Mouse (Mus musculus): ENCODE results near the gene Dpm3. TPM values are rescaled to one million over a fixed set of nuclear protein-coding genes. Genes with fewer than 3 reads are reported as not detected.
"Not testable (repeated sequence)": the region's sequence is repeated elsewhere in the genome, so short reads cannot be mapped to it uniquely, and the experiment has no call there.

Gene Dpm3
- polyA plus RNA-seq (2014; fragmentation: Nextera tagmentation; extraction: Ambion mirVana): 83.1 and 94.1 TPM in 2 replicates

DNA sequence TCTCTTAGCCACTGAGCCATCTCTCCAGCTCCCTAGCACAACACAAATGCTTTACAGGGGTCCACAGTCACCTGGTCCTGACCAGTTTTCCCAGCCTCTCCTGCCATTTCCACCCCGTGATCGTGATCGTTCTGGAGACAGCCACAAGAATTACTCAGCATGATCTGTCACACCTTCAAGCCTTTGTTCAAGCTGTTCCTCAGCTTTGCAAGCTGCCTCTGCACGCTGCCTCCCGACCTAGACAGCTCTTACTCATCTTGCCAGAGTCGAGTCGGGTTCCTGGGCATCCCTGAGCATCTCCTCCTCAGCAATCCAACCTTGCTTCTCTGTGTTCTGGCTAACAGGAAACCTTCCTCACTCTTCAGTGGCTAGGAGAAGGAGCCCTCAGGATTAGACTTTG is at the start of gene Dpm3:
Gene Dpm3, plus strand, starts transcription at position 283 of the 400 bp plus-strand sequence.
- Histone ChIP-seq H3K4me1 (ENCODE audit: control insufficient read depth, insufficient read depth, low read length) (no peaks in the 10 kb centered on the region), H3K27ac (ENCODE audit: low read depth, low read length) (no peak within 1 kb of the TSS), H3K9me3 (replicated peaks; ENCODE audit: control insufficient read depth, low read length) (no peaks in the 10 kb centered on the region), H3K4me3 (ENCODE audit: low read depth, low read length) (no peak within 1 kb of the TSS), H3K9ac (ENCODE audit: low read depth, low read length) (no peak within 1 kb of the TSS), H3K27me3 (ENCODE audit: control insufficient read depth, insufficient read depth, low read length) (no peaks in the 10 kb centered on the region), H3K4me2 (no peak within 1 kb of the TSS), H3K36me3 (ENCODE audit: control insufficient read depth, insufficient read depth, low read length) (no peaks in the 10 kb centered on the region)
- WGBS (ENCODE audit: insufficient replicate concordance): 47% methylated on average over 7 of the region's 7 CpGs
- ATAC-seq (replicated peaks; ENCODE audit: insufficient number of reproducible peaks, low FRiP score, low TSS enrichment): no peak

DNA sequence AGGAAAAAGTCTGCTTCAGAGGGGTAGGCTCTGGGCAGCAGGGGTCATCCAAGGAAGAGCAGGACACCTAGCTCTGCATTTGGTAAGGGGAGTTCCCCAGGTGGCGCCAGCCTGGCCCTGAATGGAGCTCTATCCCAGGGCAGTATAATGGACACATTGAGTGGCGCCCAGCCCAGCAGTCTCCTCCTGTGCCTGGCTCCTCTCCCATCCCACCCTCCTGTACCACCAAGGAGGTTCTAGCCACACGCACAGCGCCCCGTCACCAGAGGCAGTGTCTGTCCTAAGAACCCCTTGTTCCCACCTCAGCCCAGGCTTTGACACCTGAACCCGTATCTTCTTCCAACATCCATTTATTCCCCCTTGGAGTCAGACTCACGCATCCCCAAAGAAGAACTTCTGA is 49.4 kb upstream of the Dpm3 start:
- H3K27me3 ChIP-seq (ENCODE audit: control insufficient read depth, insufficient read depth, low read length): no peaks in the 10 kb centered on the region
- H3K27ac ChIP-seq (ENCODE audit: low read depth, low read length): no peak overlapping the region
- peaks cover 13% of the 10 kb centered on the region for H3K4me1 ChIP-seq (ENCODE audit: control insufficient read depth, insufficient read depth, low read length)
- no peak for ATAC-seq (replicated peaks; ENCODE audit: insufficient number of reproducible peaks, low FRiP score, low TSS enrichment)
- H3K4me2 ChIP-seq: no peak overlapping the region
- H3K9me3 ChIP-seq (replicated peaks; ENCODE audit: control insufficient read depth, low read length): no peaks in the 10 kb centered on the region
- WGBS (ENCODE audit: insufficient replicate concordance): 87% methylated on average over 7 of the region's 7 CpGs
- H3K36me3 ChIP-seq (ENCODE audit: control insufficient read depth, insufficient read depth, low read length): peaks cover 24% of the 10 kb centered on the region
- H3K4me3 ChIP-seq (ENCODE audit: low read depth, low read length): no peak overlapping the region
- no peak overlapping the region for H3K9ac ChIP-seq (ENCODE audit: low read depth, low read length)

DNA sequence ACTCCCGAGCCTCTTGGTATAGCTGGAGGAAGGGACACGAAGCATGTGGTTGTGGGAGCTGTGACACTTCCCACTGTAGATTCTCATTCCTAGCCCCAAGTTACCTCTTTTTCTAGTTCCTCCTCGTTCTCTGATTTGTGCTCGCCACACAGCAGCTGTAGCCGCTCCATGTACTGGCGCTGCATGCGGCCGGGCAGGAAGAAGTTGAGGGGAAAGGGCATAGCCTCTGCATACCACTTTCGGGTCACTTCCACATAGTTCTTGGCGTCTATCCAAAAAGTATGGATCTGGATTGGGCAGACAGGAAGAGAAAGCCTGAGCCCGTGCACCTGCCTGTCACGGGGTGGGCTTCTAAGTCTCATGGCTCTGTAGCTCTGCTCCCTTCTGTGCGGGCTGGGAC is 49.0 kb upstream of the Dpm3 start:
- H3K27me3 ChIP-seq (ENCODE audit: control insufficient read depth, insufficient read depth, low read length): no peaks in the 10 kb centered on the region
- peaks cover 17% of the 10 kb centered on the region for H3K4me1 ChIP-seq (ENCODE audit: control insufficient read depth, insufficient read depth, low read length)
- WGBS (ENCODE audit: insufficient replicate concordance): 81% methylated on average over 13 of the region's 13 CpGs
- no peak for ATAC-seq (replicated peaks; ENCODE audit: insufficient number of reproducible peaks, low FRiP score, low TSS enrichment)
- H3K4me2 ChIP-seq: no peak overlapping the region
- no peaks in the 10 kb centered on the region for H3K9me3 ChIP-seq (replicated peaks; ENCODE audit: control insufficient read depth, low read length)
- peaks cover 24% of the 10 kb centered on the region for H3K36me3 ChIP-seq (ENCODE audit: control insufficient read depth, insufficient read depth, low read length)
- H3K9ac ChIP-seq (ENCODE audit: low read depth, low read length): no peak overlapping the region
- H3K4me3 ChIP-seq (ENCODE audit: low read depth, low read length): no peak overlapping the region
- H3K27ac ChIP-seq (ENCODE audit: low read depth, low read length): no peak overlapping the region

DNA sequence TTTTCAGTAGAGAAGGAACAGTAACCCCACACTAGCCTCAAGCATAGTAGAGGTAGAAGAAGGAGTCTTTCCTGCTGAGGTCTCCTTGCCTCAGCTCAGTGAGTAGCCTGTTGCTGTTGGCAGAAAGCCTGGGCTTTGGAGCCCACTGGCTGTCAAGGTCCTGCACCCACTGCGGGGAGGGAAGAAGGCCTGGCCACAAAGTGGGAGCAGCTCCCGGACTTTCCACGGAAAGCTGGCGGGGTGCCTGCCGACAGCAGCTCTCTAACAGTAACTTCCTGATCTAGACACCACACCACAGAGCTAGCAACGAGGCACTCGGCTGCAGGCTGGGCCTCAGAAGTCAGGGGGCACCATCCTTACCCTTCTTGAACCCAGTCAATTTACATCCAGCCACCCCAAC is 48.4 kb upstream of the Dpm3 start:
- 80% methylated on average over 7 of the region's 7 CpGs for WGBS (ENCODE audit: insufficient replicate concordance)
- peaks cover 23% of the 10 kb centered on the region for H3K4me1 ChIP-seq (ENCODE audit: control insufficient read depth, insufficient read depth, low read length)
- peaks cover 24% of the 10 kb centered on the region for H3K36me3 ChIP-seq (ENCODE audit: control insufficient read depth, insufficient read depth, low read length)
- H3K4me3 ChIP-seq (ENCODE audit: low read depth, low read length): no peak overlapping the region
- H3K27ac ChIP-seq (ENCODE audit: low read depth, low read length): no peak overlapping the region
- no peaks in the 10 kb centered on the region for H3K9me3 ChIP-seq (replicated peaks; ENCODE audit: control insufficient read depth, low read length)
- H3K4me2 ChIP-seq: no peak overlapping the region
- H3K27me3 ChIP-seq (ENCODE audit: control insufficient read depth, insufficient read depth, low read length): no peaks in the 10 kb centered on the region
- ATAC-seq (replicated peaks; ENCODE audit: insufficient number of reproducible peaks, low FRiP score, low TSS enrichment): no peak
- H3K9ac ChIP-seq (ENCODE audit: low read depth, low read length): no peak overlapping the region

DNA sequence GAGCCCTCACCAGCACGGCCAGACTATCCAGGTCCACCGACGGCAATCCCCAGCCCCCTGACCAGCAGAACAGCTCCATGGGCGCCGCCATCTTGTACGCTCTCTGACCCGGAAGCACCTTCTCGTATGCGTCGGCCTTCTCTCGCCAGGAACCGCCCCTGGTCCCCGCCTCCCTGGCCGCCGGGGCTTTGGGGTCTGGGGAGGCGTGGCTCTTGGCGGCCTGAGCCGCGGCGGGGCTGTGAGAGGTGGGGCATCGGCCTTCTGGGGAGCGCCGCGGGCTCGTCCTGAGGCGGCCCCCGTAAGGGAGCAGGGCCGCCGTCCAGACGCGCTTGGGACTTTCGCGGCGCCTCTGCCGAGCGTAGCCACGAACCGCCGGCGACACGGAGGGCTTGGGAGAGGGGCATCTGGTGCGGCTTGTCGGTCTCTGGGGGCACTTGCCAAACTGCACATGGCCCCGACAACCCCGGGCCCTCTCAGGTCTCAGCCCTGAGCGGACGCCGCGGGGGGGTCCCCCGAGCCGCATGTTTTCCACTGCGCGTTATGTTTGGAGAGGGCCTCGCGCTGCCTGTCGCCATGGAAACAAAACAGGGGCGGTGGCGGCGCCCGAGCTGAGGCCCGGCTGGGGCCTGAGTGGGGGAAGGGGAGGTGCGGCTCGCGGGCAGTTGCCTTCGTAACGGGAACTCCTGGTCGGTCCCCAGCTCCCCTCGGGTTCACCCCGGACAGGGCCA is 45.2 kb upstream of the Dpm3 start:
- Histone ChIP-seq H3K36me3 (ENCODE audit: control insufficient read depth, insufficient read depth, low read length) (peaks cover 11% of the 10 kb centered on the region; the same call in 1 of the 2 replicates), H3K9ac (ENCODE audit: low read depth, low read length) (peak overlapping the region; percentile 82), H3K4me1 (ENCODE audit: control insufficient read depth, insufficient read depth, low read length) (peaks cover 27% of the 10 kb centered on the region), H3K4me2 (peak overlapping the region; percentile 66), H3K27ac (ENCODE audit: low read depth, low read length) (peak overlapping the region; percentile 97), H3K4me3 (ENCODE audit: low read depth, low read length) (peak overlapping the region; percentile 77), H3K9me3 (replicated peaks; ENCODE audit: control insufficient read depth, low read length) (no peaks in the 10 kb centered on the region), H3K27me3 (ENCODE audit: control insufficient read depth, insufficient read depth, low read length) (no peaks in the 10 kb centered on the region)
- WGBS (ENCODE audit: insufficient replicate concordance): under 1% methylated on average over 66 of the region's 69 CpGs
- peak; percentile 90 for ATAC-seq (replicated peaks; ENCODE audit: insufficient number of reproducible peaks, low FRiP score, low TSS enrichment)

DNA sequence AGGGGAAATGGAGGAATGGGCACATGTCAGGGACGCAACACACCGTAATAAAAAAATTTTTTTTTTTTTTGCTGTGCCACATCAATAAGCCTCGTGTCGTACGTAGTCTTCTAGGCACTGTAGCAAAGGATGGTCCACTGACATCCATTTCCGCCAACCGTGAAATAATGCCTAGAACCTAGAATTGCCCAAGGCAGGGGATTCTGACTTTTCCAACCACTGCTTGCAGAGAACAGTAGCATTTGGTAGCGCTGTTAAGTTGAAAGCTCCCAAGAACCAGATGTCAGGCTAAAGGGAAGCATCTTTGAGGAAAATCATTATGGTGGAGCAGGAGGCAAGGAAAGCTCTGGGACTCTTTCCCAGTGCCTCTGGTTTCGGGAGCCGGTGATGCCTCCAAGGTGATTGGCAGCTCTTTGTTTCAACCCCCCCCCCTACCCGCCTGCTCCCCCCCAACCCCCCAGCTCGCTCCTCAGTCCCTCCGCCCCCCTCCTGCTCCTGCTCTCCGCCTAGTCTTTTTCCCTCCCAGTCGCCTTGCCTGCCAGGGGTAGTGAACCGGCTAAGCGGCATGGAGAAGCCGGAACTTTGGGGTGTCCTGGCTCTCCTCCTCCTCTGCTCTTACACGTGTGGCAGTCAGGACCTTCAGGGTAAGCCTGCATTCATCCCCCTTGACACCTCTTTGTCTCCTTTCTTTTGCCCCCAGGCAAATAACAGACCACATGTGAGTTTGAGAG is 44.3 kb upstream of the Dpm3 start, which contains the start of gene Thbs3:
Gene Thbs3, plus strand, starts transcription at position 500 of the 731 bp plus-strand sequence.
- Histone ChIP-seq H3K36me3 (ENCODE audit: control insufficient read depth, insufficient read depth, low read length) (peaks cover 3% of the 10 kb centered on the region; the same call in 1 of the 2 replicates), H3K27ac (ENCODE audit: low read depth, low read length) (peak within 1 kb of the TSS; percentile 97), H3K4me2 (peak within 1 kb of the TSS; percentile 66), H3K4me1 (ENCODE audit: control insufficient read depth, insufficient read depth, low read length) (peaks cover 31% of the 10 kb centered on the region), H3K9me3 (replicated peaks; ENCODE audit: control insufficient read depth, low read length) (no peaks in the 10 kb centered on the region), H3K4me3 (ENCODE audit: low read depth, low read length) (peak within 1 kb of the TSS; percentile 77), H3K27me3 (ENCODE audit: control insufficient read depth, insufficient read depth, low read length) (no peaks in the 10 kb centered on the region), H3K9ac (ENCODE audit: low read depth, low read length) (peak within 1 kb of the TSS; percentile 82)
- no peak for ATAC-seq (replicated peaks; ENCODE audit: insufficient number of reproducible peaks, low FRiP score, low TSS enrichment)
- WGBS (ENCODE audit: insufficient replicate concordance): under 1% methylated on average over 18 of the region's 19 CpGs

DNA sequence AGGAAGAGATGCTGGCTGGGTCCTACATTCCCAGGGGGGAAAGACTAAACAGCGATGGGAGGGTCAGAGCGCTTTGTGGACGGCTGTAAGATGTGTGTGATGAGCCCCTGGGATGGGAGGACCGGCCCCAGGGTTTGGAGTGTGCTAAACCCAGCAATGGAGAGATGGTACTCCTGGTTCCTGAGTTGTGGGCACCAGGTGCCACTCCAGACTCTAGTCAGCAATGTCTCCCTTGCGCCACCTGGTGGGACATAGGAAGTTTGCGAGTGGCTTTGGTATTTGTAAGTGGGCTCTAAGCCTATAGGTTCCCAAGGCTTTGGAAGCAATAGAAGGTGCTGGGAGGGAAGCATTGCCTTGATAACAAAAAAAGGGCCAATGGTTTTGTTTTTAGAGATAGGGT is 43.3 kb upstream of the Dpm3 start:
- no peak for ATAC-seq (replicated peaks; ENCODE audit: insufficient number of reproducible peaks, low FRiP score, low TSS enrichment)
- Histone ChIP-seq H3K9ac (ENCODE audit: low read depth, low read length) (peak overlapping the region; percentile 82), H3K4me3 (ENCODE audit: low read depth, low read length) (peak overlapping the region; percentile 77), H3K4me2 (peak overlapping the region; percentile 66), H3K36me3 (ENCODE audit: control insufficient read depth, insufficient read depth, low read length) (peaks cover 2% of the 10 kb centered on the region; the same call in 1 of the 2 replicates), H3K9me3 (replicated peaks; ENCODE audit: control insufficient read depth, low read length) (no peaks in the 10 kb centered on the region), H3K27me3 (ENCODE audit: control insufficient read depth, insufficient read depth, low read length) (no peaks in the 10 kb centered on the region), H3K4me1 (ENCODE audit: control insufficient read depth, insufficient read depth, low read length) (peaks cover 30% of the 10 kb centered on the region), H3K27ac (ENCODE audit: low read depth, low read length) (no peak overlapping the region)
- 0% methylated on average over 6 of the region's 6 CpGs for WGBS (ENCODE audit: insufficient replicate concordance)

DNA sequence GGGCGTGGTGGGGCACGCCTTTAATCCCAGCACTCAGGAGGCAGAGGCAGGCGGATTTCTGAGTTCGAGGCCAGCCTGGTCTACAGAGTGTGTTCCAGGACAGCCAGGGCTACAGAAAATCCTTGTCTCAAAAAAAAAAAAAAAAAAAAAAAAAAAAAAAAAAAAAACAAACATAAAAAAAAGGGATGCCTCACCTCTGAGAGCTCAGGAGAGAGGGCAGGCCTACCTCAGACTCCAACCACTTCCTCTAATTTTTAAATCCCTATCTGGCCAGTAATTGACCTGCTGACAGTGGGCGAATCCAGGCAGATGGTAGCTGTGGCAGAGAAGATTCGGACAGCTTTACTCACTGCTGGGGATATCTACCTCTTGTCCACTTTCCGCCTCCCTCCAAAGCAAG is 42.8 kb upstream of the Dpm3 start:
- H3K9ac ChIP-seq (ENCODE audit: low read depth, low read length); H3K4me2 ChIP-seq; H3K4me3 ChIP-seq (ENCODE audit: low read depth, low read length); H3K9me3 ChIP-seq (replicated peaks; ENCODE audit: control insufficient read depth, low read length); ATAC-seq (replicated peaks; ENCODE audit: insufficient number of reproducible peaks, low FRiP score, low TSS enrichment); H3K27me3 ChIP-seq (ENCODE audit: control insufficient read depth, insufficient read depth, low read length); H3K36me3 ChIP-seq (ENCODE audit: control insufficient read depth, insufficient read depth, low read length); H3K27ac ChIP-seq (ENCODE audit: low read depth, low read length): not testable (repeated sequence)
- H3K4me1 ChIP-seq (ENCODE audit: control insufficient read depth, insufficient read depth, low read length): peaks cover 26% of the 10 kb centered on the region
- 64% methylated on average over 7 of the region's 7 CpGs for WGBS (ENCODE audit: insufficient replicate concordance)

Measured in heart, embryonic 11.5 days (tissue).